ENCODE assay signal across 19 mouse cellular contexts in genomic region chr1:40884943-40885342, GRCm38 (mm10).
DNase-seq lines count a peak whose midpoint lies in the region; ATAC-seq and TF ChIP-seq lines count a peak whose summit lies in the region.
"Had no signal": no experiment of that assay in that cellular context is flagged by ENCODE, and none has a peak within 500 bp of the region (broad histone marks: within the 10 kb centered on the region; RNA-seq: fewer than 3 reads in every experiment).

No protein-coding gene starts in this region.

- no peaks in the 10 kb centered on the region for H3K79me2 ChIP-seq in heart, adult 2 months (replicated peaks; ENCODE audit: control insufficient read depth, insufficient read depth, low read length)

- no peaks in the 10 kb centered on the region for H3K9me3 ChIP-seq in heart, embryonic 12.5 days (replicated peaks)
- H3K9me3 ChIP-seq in liver, postnatal 0 days (ENCODE audit: low read length), result no peaks in the 10 kb centered on the region
- H3K9me3 ChIP-seq in liver, embryonic 12.5 days (replicated peaks), result no peaks in the 10 kb centered on the region
- no peaks in the 10 kb centered on the region for H3K9me3 ChIP-seq in G1E (replicated peaks)
- no peaks in the 10 kb centered on the region for H3K9me3 ChIP-seq in limb, embryonic 10.5 days (replicated peaks)
- H3K9me3 ChIP-seq: forebrain, embryonic 13.5 days; hindbrain, embryonic 15.5 days; midbrain, embryonic 12.5 days; neural tube, embryonic 15.5 days had no signal

- no peak overlapping the region for H3K4me3 ChIP-seq in heart, adult 2 months
- H3K4me3 ChIP-seq in heart, embryonic 12.5 days, result no peak overlapping the region
- H3K4me3 ChIP-seq in liver, postnatal 0 days (ENCODE audit: low read depth, low read length), result no peak overlapping the region
- no peak overlapping the region for H3K4me3 ChIP-seq in liver, embryonic 12.5 days
- no peak overlapping the region for H3K4me3 ChIP-seq in G1E (ENCODE audit: low read depth, low read length)
- no peak overlapping the region for H3K4me3 ChIP-seq in limb, embryonic 10.5 days
- H3K4me3 ChIP-seq: forebrain, embryonic 13.5 days; hindbrain, embryonic 15.5 days; midbrain, embryonic 12.5 days; myocyte; neural tube, embryonic 15.5 days had no signal

- H3K36me3 ChIP-seq in heart, adult 2 months (ENCODE audit: control insufficient read depth, insufficient read depth, low read length), result no peaks in the 10 kb centered on the region
- no peaks in the 10 kb centered on the region for H3K36me3 ChIP-seq in heart, embryonic 12.5 days
- H3K36me3 ChIP-seq in liver, postnatal 0 days (replicated peaks; ENCODE audit: insufficient read depth, low read length), result no peaks in the 10 kb centered on the region
- no peaks in the 10 kb centered on the region for H3K36me3 ChIP-seq in liver, embryonic 12.5 days
- no peaks in the 10 kb centered on the region for H3K36me3 ChIP-seq in G1E (replicated peaks)
- H3K36me3 ChIP-seq in limb, embryonic 10.5 days, result no peaks in the 10 kb centered on the region
- H3K36me3 ChIP-seq: hindbrain, embryonic 15.5 days; midbrain, embryonic 12.5 days; neural tube, embryonic 15.5 days had no signal

- intact Hi-C loops in heart, adult 2 months (cut with DNase I), result loop anchor here (10.0 kb wide), 1 partner anchor 1830 kb away; no protein-coding TSS in a partner anchor

- no peaks in the 10 kb centered on the region; the same call in 1 of the 2 replicates for H3K4me1 ChIP-seq in heart, adult 2 months (ENCODE audit: control insufficient read depth, insufficient read depth, low read length)
- H3K4me1 ChIP-seq in heart, embryonic 12.5 days (replicated peaks), result 0 out of 2 replicates have a peak, but pooled peaks cover 5% of the 10 kb centered on the region
- H3K4me1 ChIP-seq in liver, postnatal 0 days (ENCODE audit: insufficient read depth), result no peaks in the 10 kb centered on the region
- H3K4me1 ChIP-seq in liver, embryonic 12.5 days, result no peaks in the 10 kb centered on the region
- no peaks in the 10 kb centered on the region for H3K4me1 ChIP-seq in G1E (ENCODE audit: insufficient read depth, low read depth, low read length)
- 0 out of 2 replicates have a peak, but pooled peaks cover 6% of the 10 kb centered on the region for H3K4me1 ChIP-seq in limb, embryonic 10.5 days
- H3K4me1 ChIP-seq: midbrain, embryonic 12.5 days had no signal

- no peak for DNase-seq in heart, adult 2 months
- no peak for DNase-seq in liver, postnatal 0 days
- DNase-seq in G1E (ENCODE audit: low spot score), result no peak
- DNase-seq in limb, embryonic 10.5 days (ENCODE audit: low spot score), result peak; percentile 23
- no peak for DNase-seq in kidney, adult 18-20 months
- DNase-seq: cerebellum, postnatal 14 days; kidney, adult 9 months; lung, adult 2 months; right cerebral cortex, postnatal 25 days; thymus, postnatal 25 days had no signal

- no peak overlapping the region for H3K4me2 ChIP-seq in heart, embryonic 12.5 days
- H3K4me2 ChIP-seq in liver, postnatal 0 days (ENCODE audit: low read depth, low read length), result no peak overlapping the region
- H3K4me2 ChIP-seq in liver, embryonic 12.5 days, result no peak overlapping the region
- H3K4me2 ChIP-seq: forebrain, embryonic 13.5 days; heart, embryonic 11.5 days; hindbrain, embryonic 15.5 days; midbrain, embryonic 12.5 days; neural tube, embryonic 15.5 days had no signal

- H3K9ac ChIP-seq in heart, adult 2 months (ENCODE audit: low read depth, low read length), result no peak overlapping the region
- H3K9ac ChIP-seq in heart, embryonic 12.5 days, result no peak overlapping the region
- no peak overlapping the region for H3K9ac ChIP-seq in liver, postnatal 0 days (replicated peaks)
- no peak overlapping the region for H3K9ac ChIP-seq in liver, embryonic 12.5 days
- H3K9ac ChIP-seq: forebrain, embryonic 13.5 days; hindbrain, embryonic 15.5 days; midbrain, embryonic 12.5 days; neural tube, embryonic 15.5 days had no signal

- 79% methylated on average over 6 of the region's 6 CpGs for WGBS in heart, adult 2 months
- 70% methylated on average over 6 of the region's 6 CpGs for WGBS in heart, embryonic 12.5 days
- 66% methylated on average over 6 of the region's 6 CpGs for WGBS in liver, postnatal 0 days (ENCODE audit: insufficient replicate concordance)
- 54% methylated on average over 6 of the region's 6 CpGs for WGBS in liver, embryonic 12.5 days (ENCODE audit: insufficient replicate concordance)
- WGBS in limb, embryonic 10.5 days, result 78% methylated on average over 6 of the region's 6 CpGs

- H3K27me3 ChIP-seq in heart, adult 2 months (ENCODE audit: control insufficient read depth, insufficient read depth, low read length), result no peaks in the 10 kb centered on the region
- H3K27me3 ChIP-seq in heart, embryonic 12.5 days (replicated peaks), result no peaks in the 10 kb centered on the region
- H3K27me3 ChIP-seq in liver, postnatal 0 days (ENCODE audit: insufficient read depth, low read length), result no peaks in the 10 kb centered on the region
- no peaks in the 10 kb centered on the region; the same call in 1 of the 2 replicates for H3K27me3 ChIP-seq in liver, embryonic 12.5 days (replicated peaks)
- H3K27me3 ChIP-seq in G1E (ENCODE audit: insufficient read depth, low read length), result no peaks in the 10 kb centered on the region
- H3K27me3 ChIP-seq in limb, embryonic 10.5 days (ENCODE audit: low read depth, poor library complexity, severe bottlenecking), result no peaks in the 10 kb centered on the region
- H3K27me3 ChIP-seq: forebrain, embryonic 13.5 days; hindbrain, embryonic 15.5 days; neural tube, embryonic 15.5 days had no signal

- TF ChIP-seq EP300 in heart, adult 2 months (IDR thresholded peaks at IDR 0.05; ENCODE audit: insufficient read depth, low read depth, low read length), result no peak
- no peak for TF ChIP-seq EP300 in liver, postnatal 0 days (IDR thresholded peaks at IDR 0.05; ENCODE audit: low read depth)

- peak; percentile 34 for TF ChIP-seq CTCF in heart, adult 2 months (IDR thresholded peaks at IDR 0.05)
- TF ChIP-seq CTCF in liver, postnatal 0 days (IDR thresholded peaks at IDR 0.05; ENCODE audit: low read depth), result peak; percentile 31
- 0 out of 2 replicates have a peak, but pooled peaks have one; percentile 11 for TF ChIP-seq CTCF in G1E (IDR thresholded peaks at IDR 0.05; ENCODE audit: low read depth, low read length)

- no peak overlapping the region for H3K27ac ChIP-seq in heart, adult 2 months
- H3K27ac ChIP-seq in heart, embryonic 12.5 days (ENCODE audit: poor library complexity, severe bottlenecking), result no peak overlapping the region
- H3K27ac ChIP-seq in liver, postnatal 0 days (ENCODE audit: low read depth), result no peak overlapping the region
- H3K27ac ChIP-seq in liver, embryonic 12.5 days, result no peak overlapping the region
- H3K27ac ChIP-seq in limb, embryonic 10.5 days, result no peak overlapping the region
- H3K27ac ChIP-seq: forebrain, embryonic 13.5 days; hindbrain, embryonic 15.5 days; midbrain, embryonic 12.5 days; neural tube, embryonic 15.5 days had no signal

- ATAC-seq in heart, embryonic 12.5 days (ENCODE audit: insufficient number of reproducible peaks, low FRiP score), result no peak
- ATAC-seq in liver, postnatal 0 days, result no peak
- ATAC-seq in liver, embryonic 12.5 days, result no peak
- no peak for ATAC-seq in G1E (ENCODE audit: extremely low read depth, insufficient number of reproducible peaks, low FRiP score, poor library complexity, severe bottlenecking)
- ATAC-seq: activated CD4-positive, CD25-positive, alpha-beta regulatory T cell, adult 4 months; forebrain, embryonic 13.5 days had no signal

- TF ChIP-seq POLR2A in heart, adult 2 months (IDR thresholded peaks at IDR 0.05; ENCODE audit: insufficient read depth, low read depth, low read length), result no peak
